Mouse (Mus musculus) midbrain, postnatal 0 days (tissue): Measurements from ENCODE around the gene Cdan1. TPM values are rescaled to one million over a fixed set of nuclear protein-coding genes. Genes with fewer than 3 reads are reported as not detected.
"Not testable (repeated sequence)": the region's sequence is repeated elsewhere in the genome, so short reads cannot be mapped to it uniquely, and the experiment has no call there.

Experiments used
- ATAC-seq: fragments of 200-750 bp; cut with Nextera tagmentation; 2 replicates; pipeline ENCODE4 v1.8.0; 2017; ENCODE audit warnings: moderate number of reproducible peaks, mild to moderate bottlenecking, moderate TSS enrichment, moderate library complexity; ENCODE audit not compliant: low FRiP score
- DNase-seq: peaks from one replicate; pipeline ENCODE4 v3.0.0-alpha.2; 2015; ENCODE audit warnings: low spot score
- H3K27ac ChIP-seq: fragments of 300-500 bp; sonication (generic); 2 replicates; pipeline ENCODE4 v1.5.1; 2014; ENCODE audit warnings: low read depth, mild to moderate bottlenecking, low read length, mixed read lengths
- H3K27me3 ChIP-seq: fragments of 300-500 bp; sonication (generic); 2 replicates; pipeline ENCODE4 v1.6.1; 2014; ENCODE audit warnings: low read length, control low read depth, mixed read lengths; ENCODE audit not compliant: insufficient read depth
- H3K36me3 ChIP-seq: fragments of 300-500 bp; sonication (generic); 2 replicates; pipeline ENCODE4 v1.6.1; 2014; ENCODE audit warnings: low read length, control low read depth, mixed read lengths; ENCODE audit not compliant: insufficient read depth
- H3K4me1 ChIP-seq: fragments of 300-500 bp; sonication (generic); 2 replicates; pipeline ENCODE4 v1.6.1; 2014; ENCODE audit warnings: mild to moderate bottlenecking, control low read depth, antibody characterized with exemption, low read length, mixed read lengths; ENCODE audit not compliant: insufficient read depth
- H3K4me2 ChIP-seq: fragments of 300-500 bp; sonication (generic); 2 replicates; pipeline ENCODE4 v1.6.1; 2014; ENCODE audit warnings: low read depth, mild to moderate bottlenecking, low read length, mixed read lengths; ENCODE audit not compliant: poor library complexity, severe bottlenecking
- H3K4me3 ChIP-seq: fragments of 300-500 bp; sonication (generic); 2 replicates; pipeline ENCODE4 v1.5.1; 2014; ENCODE audit warnings: low read depth, mild to moderate bottlenecking, low read length, moderate library complexity
- H3K9ac ChIP-seq: fragments of 300-500 bp; sonication (generic); replicated peaks from 2 replicates; pipeline ENCODE4 v1.6.1; 2014; ENCODE audit warnings: mild to moderate bottlenecking, low read length, moderate library complexity, mixed read lengths; ENCODE audit not compliant: poor library complexity, severe bottlenecking
- H3K9me3 ChIP-seq: fragments of 300-500 bp; sonication (generic); 2 replicates; pipeline ENCODE4 v1.6.1; 2016; ENCODE audit warnings: low read length, control low read depth
- CTCF ChIP-seq: IDR thresholded peaks from 2 replicates; pipeline ENCODE4 v1.5.1; 2016; ENCODE audit warnings: antibody characterized with exemption, mild to moderate bottlenecking
- WGBS: fragments of 180-500 bp; shearing (Covaris S2); extraction: QIAGEN DNeasy Blood & Tissue Kit; methylation state at CpG from one replicate; pipeline ENCODE4 v1.1.7; 2014; 5-methylcytosine and 5-hydroxymethylcytosine counted together
- polyA plus RNA-seq: library from polyadenylated mRNA; unstranded; fragments of >200 nt; fragmentation: Nextera tagmentation; extraction: Ambion mirVana; gene quantifications from 2 replicates; pipeline ENCODE4 v1.2.1, GENCODE M21; 2015
- total RNA-seq: library from RNA; depleted of rRNA; stranded (reverse); fragments of >200 nt; gene quantifications from 2 replicates; pipeline ENCODE4 v1.2.3, GENCODE M21; 2014

Gene Cdan1
- total and polyA plus RNA-seq, 2 experiments from 2014 or later = 6.3 to 26.6 TPM

- Histone ChIP-seq H3K9ac (no peak overlapping the region), H3K27me3 (no peaks in the 10 kb centered on the region), H3K4me3 (no peak overlapping the region), H3K9me3 (no peaks in the 10 kb centered on the region), H3K36me3 (peaks cover 30% of the 10 kb centered on the region), H3K27ac (no peak overlapping the region), H3K4me2 (no peak overlapping the region), H3K4me1 (no peaks in the 10 kb centered on the region)
- no peak for TF ChIP-seq CTCF
- DNase-seq (no peak), ATAC-seq (no peak)
- 94% methylated on average over 3 of the region's 3 CpGs for WGBS
Measured at GRCm38 (mm10) chr2:120710948-120711347, 139.0 kb downstream of the Cdan1 start.

GRCm38 (mm10) chr2:120710154-120710553 lies 139.8 kb downstream of the Cdan1 start:
- Histone ChIP-seq H3K9ac (no peak overlapping the region), H3K4me1 (no peaks in the 10 kb centered on the region), H3K36me3 (peaks cover 32% of the 10 kb centered on the region), H3K27me3 (no peaks in the 10 kb centered on the region), H3K9me3 (no peaks in the 10 kb centered on the region), H3K4me2 (no peak overlapping the region), H3K27ac (no peak overlapping the region), H3K4me3 (no peak overlapping the region)
- DNase-seq (no peak), ATAC-seq (no peak)
- TF ChIP-seq CTCF = no peak
- 91% methylated on average over 3 of the region's 3 CpGs for WGBS

GRCm38 (mm10) chr2:120707041-120707440 lies 142.9 kb downstream of the Cdan1 start:
- Histone ChIP-seq H3K4me1 (no peaks in the 10 kb centered on the region), H3K4me2 (no peak overlapping the region), H3K27ac (no peak overlapping the region), H3K9ac (no peak overlapping the region), H3K9me3 (no peaks in the 10 kb centered on the region), H3K4me3 (no peak overlapping the region), H3K36me3 (peaks cover 15% of the 10 kb centered on the region), H3K27me3 (no peaks in the 10 kb centered on the region)
- ATAC-seq (no peak), DNase-seq (no peak)
- TF ChIP-seq CTCF = no peak

- Histone ChIP-seq H3K4me3 (no peak overlapping the region), H3K27me3 (no peaks in the 10 kb centered on the region), H3K9me3 (no peaks in the 10 kb centered on the region), H3K27ac (no peak overlapping the region), H3K9ac (no peak overlapping the region), H3K4me2 (no peak overlapping the region), H3K36me3 (peaks cover 32% of the 10 kb centered on the region), H3K4me1 (no peaks in the 10 kb centered on the region)
- WGBS = 80% methylated on average over 5 of the region's 5 CpGs
- ATAC-seq = no peak
- no peak for TF ChIP-seq CTCF
- no peak for DNase-seq
Measured at GRCm38 (mm10) chr2:120702675-120703074, 147.3 kb downstream of the Cdan1 start.

- peaks cover 44% of the 10 kb centered on the region for H3K36me3 ChIP-seq
- H3K4me3 ChIP-seq = no peak overlapping the region
- H3K9ac ChIP-seq = no peak overlapping the region
- H3K9me3 ChIP-seq = no peaks in the 10 kb centered on the region
- WGBS = 83% methylated on average over 3 of the region's 3 CpGs
- no peak for DNase-seq
- H3K4me2 ChIP-seq = no peak overlapping the region
- no peaks in the 10 kb centered on the region for H3K4me1 ChIP-seq
- ATAC-seq = no peak
- TF ChIP-seq CTCF = no peak
- no peak overlapping the region for H3K27ac ChIP-seq
- no peaks in the 10 kb centered on the region for H3K27me3 ChIP-seq
Measured at GRCm38 (mm10) chr2:120700379-120700885, 149.5 kb downstream of the Cdan1 start.

GRCm38 (mm10) chr2:120697767-120698166 lies 152.2 kb downstream of the Cdan1 start:
- Histone ChIP-seq H3K4me2 (no peak overlapping the region), H3K9ac (no peak overlapping the region), H3K27ac (no peak overlapping the region), H3K4me1 (no peaks in the 10 kb centered on the region), H3K27me3 (no peaks in the 10 kb centered on the region), H3K9me3 (no peaks in the 10 kb centered on the region), H3K4me3 (no peak overlapping the region), H3K36me3 (peaks cover 41% of the 10 kb centered on the region)
- no peak for DNase-seq
- no peak for ATAC-seq
- 81% methylated on average over 5 of the region's 5 CpGs for WGBS
- no peak for TF ChIP-seq CTCF

- H3K36me3 ChIP-seq, H3K4me1 ChIP-seq, H3K27me3 ChIP-seq, H3K27ac ChIP-seq, H3K9me3 ChIP-seq, H3K4me3 ChIP-seq, H3K9ac ChIP-seq, DNase-seq, ATAC-seq, H3K4me2 ChIP-seq: not testable (repeated sequence)
- 83% methylated on average over 7 of the region's 7 CpGs for WGBS
Measured at GRCm38 (mm10) chr2:120681151-120681550, 168.8 kb downstream of the Cdan1 start.
